Mouse (Mus musculus) kidney, adult 2 months (tissue): Measurements from ENCODE around the gene Car4. TPM values are rescaled to one million over a fixed set of nuclear protein-coding genes. Genes with fewer than 3 reads are reported as not detected.

ENCODE experiments used
- DNase-seq: peaks from one replicate; pipeline ENCODE4 v3.0.0; 2021
- H3K27ac ChIP-seq: fragments of 200-500 bp; 2 replicates; pipeline ENCODE4 v1.5.1; 2012; ENCODE audit warnings: low read depth, low read length, control low read depth, inconsistent platforms; ENCODE audit not compliant: insufficient read depth
- H3K27me3 ChIP-seq: fragments of 200-500 bp; replicated peaks from 2 replicates; pipeline ENCODE4 v1.6.1; 2012; ENCODE audit warnings: mild to moderate bottlenecking, moderate library complexity, low read length, inconsistent platforms; ENCODE audit not compliant: control insufficient read depth, insufficient read depth
- H3K36me3 ChIP-seq: fragments of 200-500 bp; 2 replicates; pipeline ENCODE4 v1.6.1; 2012; ENCODE audit warnings: mild to moderate bottlenecking, moderate library complexity, low read length, inconsistent platforms; ENCODE audit not compliant: control insufficient read depth, insufficient read depth
- H3K4me1 ChIP-seq: fragments of 200-500 bp; 2 replicates; pipeline ENCODE4 v1.6.1; 2011; ENCODE audit warnings: low read length; ENCODE audit not compliant: control insufficient read depth, insufficient read depth
- H3K4me3 ChIP-seq: fragments of 200-500 bp; 2 replicates; pipeline ENCODE4 v1.5.1; 2011; ENCODE audit warnings: mild to moderate bottlenecking, low read depth, low read length, control low read depth; ENCODE audit not compliant: insufficient read depth
- CTCF ChIP-seq: fragments of 200-500 bp; conservative IDR thresholded peaks from 2 replicates; pipeline ENCODE4 v1.5.1; 2011; ENCODE audit warnings: low read depth, mild to moderate bottlenecking, control low read depth, low read length, moderate library complexity, mixed read lengths; ENCODE audit not compliant: insufficient read depth, insufficient read length
- POLR2A ChIP-seq: fragments of 200-500 bp; IDR thresholded peaks from one replicate; pipeline ENCODE4 v1.6.1; 2011; ENCODE audit warnings: low read depth, low read length, control low read depth
- WGBS: fragments of 180-500 bp; shearing (Covaris S2); methylation state at CpG from one replicate; pipeline ENCODE4 v1.1.7; 2018; 5-methylcytosine and 5-hydroxymethylcytosine counted together
- polyA plus RNA-seq: library from polyadenylated mRNA; depleted of rRNA; stranded (reverse); fragments of >200 nt; gene quantifications from 2 replicates; pipeline ENCODE4 v1.2.3, GENCODE M21; 2012; rRNA removed

The Car4 gene
- 91.5 and 107 TPM in 2 replicates for polyA plus RNA-seq

GRCm38 (mm10) chr11:84957591-84958270 is at the start of gene Car4:
Car4 (plus strand) TSS chr11:84957786.
- 2% methylated on average over 49 of the region's 49 CpGs for WGBS
- peak; percentile 74 for DNase-seq
- peaks cover 15% of the 10 kb centered on the region for H3K4me1 ChIP-seq
- peak within 1 kb of the TSS; percentile 81 for H3K27ac ChIP-seq
- H3K4me3 ChIP-seq = peak within 1 kb of the TSS; percentile 52
- TF ChIP-seq POLR2A (peak; percentile 70), CTCF (no peak)
- H3K27me3 ChIP-seq = no peaks in the 10 kb centered on the region
- no peaks in the 10 kb centered on the region for H3K36me3 ChIP-seq

GRCm38 (mm10) chr11:84908480-84908879 is 49.1 kb upstream of the Car4 start:
- no peak for DNase-seq

DNA sequence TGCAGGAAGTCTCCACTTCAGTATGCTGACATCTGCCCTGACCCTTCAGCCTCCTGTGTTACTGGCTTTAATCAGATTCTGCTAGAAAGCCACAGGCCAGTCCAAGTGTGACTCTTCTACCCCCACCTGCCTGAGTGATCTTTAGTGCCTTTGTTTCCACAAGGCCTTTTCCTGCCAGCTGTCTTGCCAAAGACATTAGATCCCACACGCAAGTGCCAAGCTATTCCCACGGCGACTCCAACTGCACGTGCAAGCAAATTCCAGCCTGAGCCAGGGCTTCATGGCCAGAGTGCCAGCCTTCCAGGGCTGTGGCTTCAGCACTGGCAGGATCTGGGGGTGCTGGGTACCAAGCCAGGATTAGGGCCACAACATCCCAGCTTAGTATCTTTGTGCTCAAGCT is 47.2 kb upstream of the Car4 start:
- no peak for DNase-seq
- Histone ChIP-seq H3K4me1 (no peaks in the 10 kb centered on the region), H3K27me3 (no peaks in the 10 kb centered on the region), H3K36me3 (peaks cover 7% of the 10 kb centered on the region; the same call in 1 of the 2 replicates), H3K4me3 (no peak overlapping the region), H3K27ac (no peak overlapping the region)
- 52% methylated on average over 4 of the region's 4 CpGs for WGBS
- TF ChIP-seq CTCF (no peak), POLR2A (no peak)

More at GRCm38 (mm10) chr11:84908480-84908879, 49.1 kb upstream of the Car4 start:
- H3K4me3 ChIP-seq = no peak overlapping the region
- no peaks in the 10 kb centered on the region for H3K27me3 ChIP-seq
- no peak overlapping the region for H3K27ac ChIP-seq
- WGBS = 93% methylated on average over 6 of the region's 6 CpGs
- H3K4me1 ChIP-seq = no peaks in the 10 kb centered on the region
- H3K36me3 ChIP-seq = peaks cover 8% of the 10 kb centered on the region
- TF ChIP-seq CTCF (no peak), POLR2A (no peak)

- H3K36me3 ChIP-seq = peaks cover 2% of the 10 kb centered on the region; the same call in 1 of the 2 replicates
- TF ChIP-seq POLR2A = no peak
- TF ChIP-seq CTCF = no peak
- H3K27ac ChIP-seq = no peak overlapping the region
- no peak for DNase-seq
- peaks cover 3% of the 10 kb centered on the region; the same call in 1 of the 2 replicates for H3K4me1 ChIP-seq
- no peaks in the 10 kb centered on the region for H3K27me3 ChIP-seq
- 86% methylated on average over 5 of the region's 5 CpGs for WGBS
- no peak overlapping the region for H3K4me3 ChIP-seq
Observed at GRCm38 (mm10) chr11:84914673-84915072, 42.9 kb upstream of the Car4 start.

GRCm38 (mm10) chr11:84916053-84916702 is 41.4 kb upstream of the Car4 start, which contains the start of gene Znhit3:
Znhit3 (minus strand) TSS chr11:84916366.
- H3K27me3 ChIP-seq = no peaks in the 10 kb centered on the region
- peak within 1 kb of the TSS; percentile 98 for H3K4me3 ChIP-seq
- 2% methylated on average over 34 of the region's 34 CpGs for WGBS
- H3K27ac ChIP-seq = no peak within 1 kb of the TSS
- TF ChIP-seq POLR2A (no peak), CTCF (no peak)
- no peaks in the 10 kb centered on the region for H3K36me3 ChIP-seq
- H3K4me1 ChIP-seq = peaks cover 3% of the 10 kb centered on the region; the same call in 1 of the 2 replicates
- peak; percentile 95 for DNase-seq

DNA sequence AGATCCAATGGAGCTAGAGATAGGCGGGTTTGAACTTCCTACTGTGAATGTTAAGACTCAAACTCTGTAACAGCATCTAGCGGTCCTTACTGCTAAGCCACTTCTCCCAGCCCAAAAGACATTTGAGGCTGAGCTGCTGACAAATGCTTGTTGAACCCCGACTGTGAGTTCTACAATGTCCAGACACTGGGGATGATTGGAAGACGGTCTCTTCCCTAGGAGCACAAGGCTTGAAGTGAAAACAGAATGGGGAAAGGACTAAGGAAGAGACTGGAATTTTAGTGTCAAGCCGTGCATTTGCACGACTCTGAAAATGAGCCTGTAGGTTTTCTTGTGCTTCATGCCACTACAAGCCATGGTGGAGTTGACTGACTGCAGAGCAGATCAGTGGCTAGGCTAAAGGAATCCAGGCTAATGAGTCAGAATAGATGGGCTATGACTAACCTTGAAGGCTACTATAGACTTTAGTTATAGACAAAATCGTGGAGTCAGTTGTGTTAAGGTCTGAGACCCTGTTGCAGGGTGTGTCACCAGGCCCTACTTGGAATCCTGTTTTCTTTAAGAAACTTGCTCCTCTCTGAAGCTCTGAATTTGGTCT is 40.8 kb upstream of the Car4 start:
- no peaks in the 10 kb centered on the region for H3K27me3 ChIP-seq
- TF ChIP-seq CTCF = no peak
- no peak for TF ChIP-seq POLR2A
- peak overlapping the region; percentile 98 for H3K4me3 ChIP-seq
- H3K27ac ChIP-seq = no peak overlapping the region
- no peaks in the 10 kb centered on the region for H3K36me3 ChIP-seq
- WGBS = 57% methylated on average over 7 of the region's 7 CpGs
- DNase-seq = no peak
- H3K4me1 ChIP-seq = peaks cover 3% of the 10 kb centered on the region; the same call in 1 of the 2 replicates

GRCm38 (mm10) chr11:84918425-84918824 is 39.2 kb upstream of the Car4 start:
- Histone ChIP-seq H3K4me3 (no peak overlapping the region), H3K27me3 (no peaks in the 10 kb centered on the region)

More at GRCm38 (mm10) chr11:84918425-84918824, 39.2 kb upstream of the Car4 start:
- 6% methylated on average over 16 of the region's 16 CpGs for WGBS
- TF ChIP-seq POLR2A = no peak
- peak; percentile 90 for TF ChIP-seq CTCF
- no peak overlapping the region for H3K27ac ChIP-seq
- DNase-seq = peak; percentile 90
- no peaks in the 10 kb centered on the region for H3K36me3 ChIP-seq
- peaks cover 3% of the 10 kb centered on the region; the same call in 1 of the 2 replicates for H3K4me1 ChIP-seq
